Mouse (Mus musculus) frontal cortex, postnatal 25 days (tissue): ENCODE data around the gene Gusb.
"Not testable (repeated sequence)": the region's sequence is repeated elsewhere in the genome, so short reads cannot be mapped to it uniquely, and the experiment has no call there.

ENCODE experiments used
- DNase-seq, 2 experiments: peaks; one replicate each; pipeline ENCODE4 v3.0.0; 2022; ENCODE audit warnings: low spot score in 2 of 2

Gusb gene

DNA sequence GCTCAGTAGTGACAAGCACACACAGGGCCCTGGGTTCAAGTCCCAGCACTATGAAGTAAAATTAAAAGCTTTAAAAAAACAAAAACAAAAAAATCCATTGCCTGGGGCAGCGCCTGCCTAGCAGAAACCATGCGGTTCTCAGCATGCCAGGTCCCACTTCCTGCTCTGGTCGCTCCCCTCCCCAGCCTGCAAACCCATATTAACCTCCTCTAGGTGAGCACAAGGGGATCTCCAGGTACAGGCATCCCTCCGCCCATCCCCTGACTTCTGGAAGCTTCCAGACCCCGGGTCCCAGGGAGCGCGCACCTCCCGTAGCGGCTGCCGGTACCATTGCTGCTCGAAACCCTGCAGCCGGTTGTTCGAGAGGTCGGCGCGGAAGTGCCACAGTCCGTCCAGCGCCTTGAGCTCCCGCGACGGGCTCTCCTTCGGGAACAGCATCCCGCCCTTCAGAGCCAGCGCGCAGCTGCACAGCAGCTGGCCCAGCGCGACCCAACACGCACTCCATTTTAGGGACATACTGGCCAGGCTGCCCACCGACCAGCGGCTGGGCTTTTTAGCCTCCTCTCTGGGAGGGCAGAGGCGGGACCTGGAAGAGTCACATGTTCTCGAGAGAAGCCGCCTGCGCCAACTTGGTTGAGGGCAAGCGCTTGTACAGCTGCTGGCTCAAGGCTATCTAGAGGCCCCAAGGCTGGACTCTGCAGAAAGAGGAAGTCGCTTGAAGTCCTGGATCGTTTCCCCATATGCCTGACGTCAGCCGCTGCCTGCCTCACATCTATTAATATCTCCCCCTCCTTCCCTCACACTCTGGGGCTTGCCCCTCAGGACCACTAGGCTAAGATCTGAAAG, at the start of gene Gusb:
Gene Gusb (minus strand): TSS at position 749 of the 846 bp plus-strand sequence.
- DNase-seq: peak; percentile 31 to 59

DNA sequence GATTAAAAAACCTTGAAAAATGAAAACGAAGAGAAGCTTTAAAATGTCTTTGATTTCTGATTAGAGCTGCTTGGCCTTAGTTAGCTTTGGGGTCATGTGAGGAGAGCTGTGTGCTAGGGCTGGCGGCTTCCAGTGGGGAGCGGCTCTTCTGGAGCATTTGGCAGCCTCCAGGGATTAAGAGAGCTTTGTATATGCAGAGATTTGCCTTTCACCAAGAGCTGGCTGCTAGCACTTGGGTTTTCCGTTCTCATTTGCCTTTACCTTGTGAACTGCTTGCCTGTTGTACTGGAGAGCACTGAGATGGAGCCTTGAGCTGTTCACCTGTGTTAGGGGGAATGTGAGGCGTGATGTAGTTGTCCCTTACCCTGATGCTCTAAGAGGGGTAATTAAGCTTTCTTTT, 49.7 kb upstream of the Gusb start:
- DNase-seq: no peak

DNA sequence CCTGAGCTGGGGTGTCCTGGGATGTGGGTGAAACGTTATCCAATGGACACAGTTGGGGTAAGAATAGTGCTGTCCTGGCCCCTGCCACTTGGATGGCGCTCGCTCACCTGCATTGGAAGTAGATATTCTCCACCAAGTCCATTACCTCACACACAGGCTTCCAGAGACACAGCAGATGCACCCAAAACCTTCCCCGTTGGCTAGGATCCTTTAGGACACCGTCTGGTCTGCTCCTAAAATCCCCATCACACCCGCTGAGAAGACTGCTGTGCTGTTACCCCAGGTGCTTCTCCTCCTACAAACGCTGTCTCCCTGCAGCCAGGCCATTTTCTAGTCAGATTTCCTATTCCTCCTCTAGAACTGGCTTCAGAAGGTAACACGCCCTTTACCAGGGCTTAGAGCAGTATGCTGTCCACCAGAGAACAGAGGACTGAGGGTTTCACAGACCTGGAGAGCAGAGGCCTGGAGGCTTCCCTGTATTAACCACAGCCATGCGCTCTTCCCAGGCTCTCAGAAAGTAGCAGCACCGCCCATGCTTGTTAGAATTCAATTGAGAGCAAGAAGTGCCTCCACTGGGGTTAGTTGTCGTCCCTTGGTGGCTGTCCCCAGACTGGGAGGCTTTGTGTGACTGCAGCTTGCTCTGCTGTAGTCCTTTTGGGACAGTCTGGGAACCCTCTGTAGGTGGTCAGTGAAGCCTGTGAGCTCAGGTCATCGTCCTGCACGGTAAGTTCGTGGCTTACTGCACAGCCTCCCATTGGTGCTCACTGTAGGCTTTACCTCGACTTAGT, 48.4 kb upstream of the Gusb start:
- no peak for DNase-seq

DNA sequence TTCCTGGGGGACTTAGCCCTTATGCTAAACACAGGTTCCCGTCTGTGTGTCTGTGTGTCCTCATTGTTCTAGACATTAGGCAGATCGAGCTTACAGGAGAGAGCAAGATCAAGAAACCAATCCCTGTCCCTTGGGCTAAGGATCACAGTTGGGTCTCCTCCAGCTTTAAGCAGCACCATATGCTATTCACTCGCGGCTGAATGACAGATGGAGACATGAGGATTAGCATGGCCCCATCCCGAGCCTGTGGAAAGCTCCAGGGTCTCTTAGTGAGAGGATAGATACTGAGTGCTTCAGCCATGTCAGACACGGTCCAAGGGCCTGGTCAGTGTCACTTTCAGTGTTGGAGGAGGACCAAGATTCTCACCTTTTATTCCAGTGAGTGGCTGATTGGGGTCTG, 47.6 kb upstream of the Gusb start:
- DNase-seq: no peak

DNA sequence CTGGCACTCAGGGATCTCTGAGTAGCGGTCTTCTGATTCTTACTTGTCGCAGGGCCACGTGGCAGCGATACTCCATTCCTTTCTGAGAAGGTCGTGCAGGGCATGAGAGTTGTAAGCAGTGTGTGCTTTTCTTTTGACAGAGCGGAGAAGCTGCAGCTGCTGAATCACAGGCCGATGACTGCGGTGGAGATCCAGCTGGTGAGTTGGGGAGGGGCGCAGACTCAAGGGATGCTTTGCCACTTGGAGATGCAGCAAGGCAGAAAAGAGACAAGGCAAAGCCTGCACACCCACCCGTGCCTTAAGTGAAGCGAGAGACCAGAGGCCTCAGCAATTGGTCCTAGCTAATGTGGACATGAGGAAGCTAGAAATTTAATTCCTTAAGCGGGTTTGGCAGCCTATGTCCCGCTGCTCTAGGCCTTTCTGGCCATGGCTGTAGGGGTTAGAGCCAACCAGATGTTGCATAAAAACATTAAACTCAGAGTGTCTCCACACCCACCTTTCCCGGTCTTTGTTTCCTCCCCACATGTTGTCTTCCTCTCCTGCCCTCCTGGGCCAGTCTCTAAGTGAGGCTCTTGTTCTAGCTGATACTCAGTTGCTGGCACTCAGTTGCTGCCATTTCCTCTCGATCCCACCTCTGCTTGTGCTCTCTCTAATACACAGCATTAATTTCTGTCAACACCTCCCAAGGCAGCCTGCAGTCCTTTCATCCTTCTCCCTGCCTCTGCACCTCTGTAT, 46.1 kb upstream of the Gusb start:
- no peak for DNase-seq

DNA sequence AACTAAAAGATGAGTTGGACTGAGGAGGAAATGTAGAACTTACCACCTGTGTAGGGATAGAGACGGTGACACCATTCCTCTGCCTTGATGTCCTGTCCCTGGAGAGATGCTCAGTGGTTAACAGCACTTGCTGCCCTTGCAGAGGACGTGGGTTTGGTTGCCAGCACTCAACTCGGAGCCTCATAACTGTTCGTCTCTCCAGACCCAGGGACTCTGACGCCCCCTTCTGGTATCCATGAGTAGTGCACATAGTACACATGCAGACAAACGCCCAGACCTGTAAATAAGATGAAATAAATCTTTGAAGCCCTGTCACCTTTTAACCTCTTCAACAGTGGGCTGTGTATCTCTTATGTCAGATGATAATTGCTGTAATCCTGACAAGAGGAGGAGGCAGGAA, 44.2 kb upstream of the Gusb start:
- DNase-seq: no peak

DNA sequence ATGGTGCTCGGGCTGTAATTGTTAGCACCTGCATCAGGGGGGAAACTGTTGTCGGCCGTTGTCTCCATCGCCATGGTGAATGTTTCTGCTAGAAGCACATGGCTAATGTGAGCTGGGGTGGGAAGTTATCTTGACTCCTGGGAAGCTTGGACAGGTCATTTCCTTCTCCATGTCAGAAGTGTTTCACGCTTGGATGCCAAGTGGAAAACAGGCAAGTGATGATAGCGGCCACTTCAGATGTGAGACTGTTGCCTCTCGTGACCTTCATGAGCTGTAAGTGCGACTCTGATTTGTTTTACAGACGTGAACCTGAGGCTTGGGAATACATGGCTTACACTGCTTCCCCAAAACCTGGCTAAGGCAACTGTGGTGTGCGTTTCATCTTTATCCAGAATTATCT, 43.7 kb upstream of the Gusb start:
- no peak for DNase-seq

DNA sequence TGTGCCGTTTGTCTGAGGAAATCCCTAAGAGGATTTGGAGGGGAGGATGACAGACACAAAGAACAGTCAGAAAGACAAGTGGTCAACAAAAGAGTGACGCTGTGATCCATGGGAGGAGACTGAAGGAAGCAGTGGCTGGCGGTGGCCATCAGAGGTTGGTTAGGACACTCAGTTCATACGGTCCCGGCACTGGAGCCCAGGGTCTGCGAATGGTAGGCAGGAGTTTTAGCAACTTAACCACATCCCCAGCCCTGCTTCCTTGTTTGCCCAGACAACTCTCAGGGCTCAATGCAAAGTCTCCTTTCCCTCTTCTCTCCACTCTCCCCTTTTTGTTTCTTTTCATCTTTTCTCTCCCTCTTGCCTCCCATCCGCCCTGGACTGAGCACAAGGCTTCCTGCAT, 43.3 kb upstream of the Gusb start:
- no peak for DNase-seq

DNA sequence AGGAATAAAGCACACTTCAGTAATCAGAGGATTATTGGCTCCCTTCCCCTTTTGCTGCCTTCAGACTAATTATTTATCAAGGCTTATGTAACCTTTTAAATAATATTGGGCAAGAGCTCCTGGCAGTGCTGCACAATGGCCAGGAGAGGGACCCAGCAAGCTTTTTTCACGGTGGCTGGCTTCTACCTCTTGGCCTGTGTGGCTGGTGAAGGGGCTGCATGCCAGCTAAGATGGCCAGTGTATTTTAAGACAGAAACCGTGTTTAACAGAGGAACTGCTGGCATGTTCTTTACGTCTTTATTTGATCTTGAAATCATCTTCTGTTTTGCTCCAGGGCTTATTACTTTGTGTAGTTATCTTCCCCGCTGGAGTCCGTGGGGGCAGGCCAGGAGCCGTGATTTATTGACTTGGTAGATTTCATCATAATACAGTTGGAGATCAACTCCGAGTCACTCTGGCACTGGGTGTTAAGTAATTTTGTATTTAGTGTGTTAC, 41.4 kb upstream of the Gusb start:
- peak in 1 of 2 experiments; percentile 43 for DNase-seq

DNA sequence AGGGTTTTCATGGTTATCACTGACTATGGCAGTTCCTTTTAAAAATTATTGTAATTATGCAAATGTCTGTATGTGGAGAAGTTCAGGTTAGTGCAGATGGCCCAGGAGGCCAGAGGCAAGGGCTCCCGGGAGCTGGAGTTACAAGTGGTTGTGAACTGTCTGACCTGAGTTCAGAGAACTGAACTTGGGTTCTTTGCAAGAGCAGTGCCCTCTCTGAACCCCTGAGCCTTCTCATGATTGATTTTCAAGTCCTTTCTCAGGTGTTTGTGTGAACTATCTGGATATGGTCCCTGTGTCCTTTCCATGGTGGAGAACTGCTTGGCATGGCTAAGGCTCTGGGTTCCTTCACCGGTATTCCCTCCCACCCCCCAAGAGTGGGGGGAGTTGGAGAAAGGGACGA, 40.9 kb upstream of the Gusb start:
- no peak for DNase-seq

DNA sequence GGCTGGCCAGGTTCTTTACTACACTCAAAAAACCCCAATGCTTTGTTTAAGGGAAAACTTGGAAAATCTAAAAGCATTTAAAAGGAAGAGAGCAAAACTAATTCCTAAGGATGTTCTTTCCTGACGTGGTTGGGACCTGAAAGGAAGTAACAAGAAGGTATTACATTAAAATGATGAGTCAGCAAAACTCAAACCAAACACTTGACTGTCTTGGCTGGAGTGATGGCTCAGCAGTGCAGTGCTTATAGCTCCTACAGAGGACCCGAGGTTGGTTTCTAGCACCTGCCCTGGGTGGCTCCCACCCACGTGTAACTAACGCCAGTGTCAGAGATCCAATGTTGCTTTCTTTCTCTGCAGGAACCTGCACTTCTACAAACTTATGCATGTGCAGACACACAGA, 38.4 kb upstream of the Gusb start:
- DNase-seq: no peak

DNA sequence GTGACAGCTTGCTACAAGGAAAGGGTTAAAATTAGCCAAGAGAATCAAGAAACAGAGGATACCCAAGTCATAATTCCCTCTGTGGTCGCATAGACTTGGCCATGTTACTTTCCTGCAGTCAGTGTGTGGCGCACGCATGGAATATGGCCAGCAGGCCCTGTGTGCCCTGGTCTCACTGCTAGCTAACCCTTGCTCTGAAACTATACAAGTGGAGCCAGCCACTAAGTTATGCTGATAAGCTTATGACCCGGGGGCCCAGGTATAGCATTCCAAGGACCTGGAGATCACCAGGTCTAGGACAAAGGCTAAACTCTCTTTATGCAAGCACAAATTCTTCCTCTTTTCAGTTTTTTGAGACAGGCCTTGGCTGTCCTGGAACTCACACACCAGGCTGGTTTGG, 37.9 kb upstream of the Gusb start:
- no peak for DNase-seq

DNA sequence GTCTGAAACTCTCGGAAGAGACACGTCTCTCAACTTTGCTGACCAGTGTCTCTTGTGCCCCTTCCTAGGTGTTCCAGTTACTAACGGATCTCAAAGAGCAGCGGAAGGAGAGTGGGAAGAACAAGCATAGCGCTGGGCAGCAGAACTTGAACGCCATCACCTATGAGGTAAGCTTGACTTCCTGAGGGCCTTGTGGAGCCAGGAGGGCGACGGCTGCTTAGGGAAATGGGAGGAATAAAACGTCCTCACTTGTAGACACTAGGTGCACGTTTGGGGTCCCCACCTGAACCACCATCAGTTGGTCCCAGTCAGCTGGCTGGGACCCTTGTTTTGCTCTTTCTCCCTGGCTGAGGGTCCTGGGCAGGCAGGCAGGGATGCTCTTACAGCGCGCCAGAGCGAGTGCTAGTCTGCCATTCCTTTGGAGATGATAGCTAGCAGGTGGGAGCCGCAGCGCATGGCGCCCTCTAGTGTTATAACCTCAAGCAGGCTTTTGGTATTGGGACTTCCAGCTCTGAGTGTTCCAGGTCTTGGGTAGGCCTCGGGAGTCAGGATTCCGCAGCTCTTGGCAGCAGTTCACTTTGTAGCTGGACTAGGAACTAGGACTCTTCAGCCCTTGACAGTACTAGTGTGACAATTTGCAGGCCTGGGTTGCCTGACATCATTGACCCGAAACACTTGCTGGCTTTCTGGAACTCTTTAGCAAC, 35.1 kb upstream of the Gusb start:
- peak in 1 of 2 experiments; percentile 30 for DNase-seq

DNA sequence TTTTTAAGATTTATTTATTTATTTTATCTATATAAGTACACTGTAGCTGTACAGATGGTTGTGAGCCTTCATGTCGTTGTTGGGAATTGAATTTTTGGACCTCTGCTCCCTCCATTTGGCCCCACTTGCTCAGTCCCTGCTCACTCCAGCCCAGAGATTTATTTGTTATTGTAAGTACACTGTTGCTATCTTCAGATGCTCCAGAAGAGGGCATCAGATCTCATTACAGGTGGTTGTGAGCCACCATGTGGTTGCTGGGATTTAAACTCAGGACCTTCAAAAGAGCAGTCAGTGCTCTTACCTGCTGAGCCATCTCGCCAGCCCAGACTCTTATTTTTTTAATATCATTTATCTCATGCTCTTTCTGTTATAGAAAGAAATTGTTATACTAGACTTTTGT, 33.5 kb upstream of the Gusb start:
- DNase-seq: not testable (repeated sequence)

DNA sequence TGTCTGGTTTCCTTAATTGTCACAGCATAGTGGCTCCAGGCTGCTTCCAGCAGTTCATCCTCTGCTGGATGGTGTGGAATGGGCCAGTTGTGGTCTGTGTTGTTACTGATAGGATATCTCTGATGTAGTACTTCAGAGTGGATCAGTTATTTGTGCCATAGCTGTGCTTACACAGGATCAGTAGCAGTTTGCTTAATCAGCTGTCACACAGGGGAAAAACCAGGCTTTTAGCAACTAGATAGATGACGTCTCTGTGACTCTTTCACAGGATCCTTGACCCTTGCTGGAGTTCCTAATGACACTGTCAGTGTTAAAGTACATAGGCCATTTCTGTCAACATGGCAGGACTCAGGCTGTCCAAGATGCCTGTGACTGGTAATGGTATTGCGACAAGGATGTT, 31.0 kb upstream of the Gusb start:
- DNase-seq: no peak

DNA sequence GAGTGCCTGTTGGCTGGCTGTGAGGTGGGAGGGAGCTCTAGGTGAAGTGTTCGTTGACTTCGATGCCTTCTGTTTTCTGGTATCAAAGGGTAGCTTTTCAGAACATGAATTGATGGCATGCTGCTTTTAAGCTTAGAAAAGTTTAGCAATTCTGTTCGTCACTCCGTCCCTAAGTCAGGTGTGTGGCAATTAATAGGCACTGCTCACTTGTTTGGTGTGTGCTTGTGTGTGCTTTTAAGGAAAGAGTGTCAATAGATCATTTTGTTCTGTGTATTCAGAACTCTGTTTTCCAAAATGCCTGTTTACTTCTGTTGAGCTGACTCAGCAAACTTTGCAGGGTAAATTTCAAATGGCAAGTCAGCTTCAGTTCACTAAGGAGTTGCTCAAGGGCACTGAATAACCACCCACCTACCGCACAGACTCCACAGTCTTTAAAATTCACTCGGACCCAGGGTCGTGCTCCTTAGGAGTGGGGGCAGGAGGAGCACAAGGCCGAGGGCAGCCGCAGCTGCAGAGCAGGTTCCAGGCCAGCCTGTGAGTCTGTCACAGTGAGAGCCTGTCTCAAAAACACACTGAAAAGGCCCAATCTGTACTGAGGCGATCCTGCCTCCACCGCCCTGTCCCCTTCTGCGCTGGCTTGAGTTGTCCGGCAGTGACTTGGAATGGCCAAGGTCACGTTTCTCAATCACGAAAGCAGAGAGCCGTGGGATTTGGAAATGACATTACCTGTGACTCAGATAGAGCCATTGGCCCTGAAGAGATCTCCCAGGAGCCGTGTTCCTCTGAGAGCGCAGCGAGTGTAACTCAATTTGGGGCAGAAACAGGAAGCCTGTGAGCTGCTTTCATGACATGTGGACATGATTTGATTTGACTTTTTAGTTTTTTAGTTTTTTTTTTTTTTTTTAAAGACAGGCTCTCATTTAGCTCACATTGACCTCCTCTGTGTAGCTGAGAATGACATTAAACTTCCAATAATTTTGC, 28.9 kb upstream of the Gusb start:
- DNase-seq: no peak

DNA sequence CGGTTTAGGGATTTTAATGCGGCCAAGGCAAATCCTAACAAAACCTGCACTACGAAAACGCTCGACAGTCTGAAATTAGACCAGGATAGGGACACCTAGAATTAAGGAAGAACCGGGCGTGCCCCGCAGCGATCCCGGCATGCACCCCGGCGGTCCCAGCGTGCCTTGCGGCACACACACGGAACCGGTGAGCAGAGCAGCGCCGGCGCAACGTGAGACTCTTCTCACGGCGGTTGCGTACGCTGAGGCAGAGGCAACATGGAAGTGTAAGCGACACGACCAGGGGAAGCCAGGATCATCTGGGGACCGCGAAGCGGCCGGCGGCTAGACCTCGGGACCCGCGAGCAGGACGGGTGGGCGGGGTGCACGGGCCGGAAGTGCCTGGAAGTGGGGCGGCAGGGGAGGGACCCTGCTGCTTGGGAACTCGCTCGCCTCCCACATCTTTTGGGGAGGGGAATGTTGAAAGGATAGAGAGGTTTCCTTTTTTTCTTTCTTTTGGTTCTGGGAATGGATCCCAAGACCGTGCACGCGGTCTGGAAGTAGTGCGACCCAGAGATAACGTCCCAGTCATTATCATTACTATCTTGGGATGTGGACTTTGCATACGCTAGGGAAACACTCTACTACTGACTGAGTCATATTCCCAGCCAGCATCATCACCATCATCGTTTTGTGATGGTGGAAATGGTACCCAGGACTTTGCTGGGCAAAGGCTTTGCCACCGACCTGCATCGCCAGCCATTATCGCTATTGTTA, 26.5 kb upstream of the Gusb start, which contains the start of the genes Asl and Crcp:
Gene Asl (minus strand): TSS at position 106 of the 756 bp plus-strand sequence.
Gene Crcp (plus strand): TSS at position 149 of the 756 bp plus-strand sequence.
- DNase-seq: peak; percentile 78 to 82

DNA sequence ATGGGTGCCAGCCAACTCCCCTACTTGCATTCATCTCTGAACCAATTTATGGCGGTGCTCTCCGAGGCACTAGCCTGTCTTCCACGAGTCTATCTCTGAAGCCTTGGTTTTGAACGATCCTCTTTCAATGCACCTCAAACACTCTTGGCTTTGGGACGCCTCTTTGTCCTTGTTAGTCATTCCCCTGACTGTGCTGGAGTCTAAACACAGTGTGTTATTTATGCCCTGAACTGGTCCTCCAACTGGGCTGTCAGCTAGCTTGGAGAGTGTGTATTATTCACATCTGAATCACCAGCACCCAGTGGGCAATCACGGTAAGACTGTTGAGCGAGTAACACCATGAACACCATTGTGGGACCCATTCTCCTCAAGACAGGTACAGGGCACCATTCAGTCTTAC, 24.8 kb upstream of the Gusb start:
- no peak for DNase-seq

DNA sequence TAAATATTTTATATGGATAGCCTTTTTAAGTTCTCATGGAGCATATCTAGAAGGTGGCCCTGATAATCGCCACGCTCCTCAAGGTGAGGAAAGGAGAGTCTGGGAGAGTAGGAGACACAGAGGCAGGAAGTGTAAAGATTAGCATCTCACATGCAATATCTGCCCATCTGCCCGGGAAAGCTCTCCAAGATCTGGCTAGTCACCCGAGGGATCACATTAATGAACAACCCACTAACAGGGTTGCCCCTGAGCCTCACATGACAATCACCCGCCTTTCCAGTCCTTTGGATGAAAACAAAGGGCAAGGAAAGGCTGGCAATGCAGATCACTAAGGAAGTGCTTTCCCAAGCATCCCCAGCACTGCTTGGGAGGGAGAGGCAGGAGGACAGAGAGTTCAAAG, 24.3 kb upstream of the Gusb start:
- DNase-seq: no peak
